Mouse (Mus musculus): Measurements from ENCODE around the gene Mfsd14b.

GRCm38 (mm10) chr13:65032758-65033157 is 80.0 kb downstream of the Mfsd14b start, which contains the start of gene Spata31d1c:
- no peak for TF ChIP-seq CTCF (IDR thresholded peaks at IDR 0.05; ENCODE audit: control insufficient read depth, insufficient read depth, insufficient read length)
- no peak for TF ChIP-seq CEBPB (IDR thresholded peaks at IDR 0.05; ENCODE audit: low read depth)
- no peak for TF ChIP-seq USF1 (IDR thresholded peaks at IDR 0.05; ENCODE audit: low read depth)
